Mouse (Mus musculus): ENCODE measurements around the gene Syce2.

Gene Syce2

GRCm38 (mm10) chr8:84871376-84872308 lies at the start of gene Syce2:
Gene Syce2 (plus strand): TSS chr8:84872111.
- WGBS, result 10% methylated on average over 46 of the region's 46 CpGs

- 66% methylated on average over 3 of the region's 3 CpGs for WGBS
Measured at GRCm38 (mm10) chr8:84822723-84823122, 49.2 kb upstream of the Syce2 start, which contains the start of gene Dand5. Gene Dand5 (minus strand): TSS chr8:84822823.

DNA sequence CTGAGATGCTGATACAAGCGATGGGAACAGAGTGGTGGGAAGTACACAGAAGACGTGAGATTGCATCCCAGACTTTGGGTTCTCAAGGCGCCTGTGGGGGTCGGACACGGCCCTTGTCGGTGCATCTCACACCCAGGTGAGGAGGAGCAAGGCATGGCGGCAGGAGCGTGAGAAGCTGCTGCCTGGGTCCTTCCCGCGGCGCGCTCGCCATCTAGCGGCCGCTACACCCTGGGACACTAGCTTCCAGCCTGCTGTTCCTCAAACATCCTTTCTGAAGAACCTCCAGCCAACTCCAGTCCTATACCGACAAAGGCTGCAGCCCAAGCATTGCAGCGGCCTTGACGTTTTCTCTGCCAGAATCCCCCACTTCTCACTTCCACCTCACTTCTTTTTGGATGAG lies 48.3 kb upstream of the Syce2 start:
- WGBS, result 1% methylated on average over 18 of the region's 18 CpGs

GRCm38 (mm10) chr8:84825636-84826035 lies 46.3 kb upstream of the Syce2 start:
- 73% methylated on average over 4 of the region's 4 CpGs for WGBS

DNA sequence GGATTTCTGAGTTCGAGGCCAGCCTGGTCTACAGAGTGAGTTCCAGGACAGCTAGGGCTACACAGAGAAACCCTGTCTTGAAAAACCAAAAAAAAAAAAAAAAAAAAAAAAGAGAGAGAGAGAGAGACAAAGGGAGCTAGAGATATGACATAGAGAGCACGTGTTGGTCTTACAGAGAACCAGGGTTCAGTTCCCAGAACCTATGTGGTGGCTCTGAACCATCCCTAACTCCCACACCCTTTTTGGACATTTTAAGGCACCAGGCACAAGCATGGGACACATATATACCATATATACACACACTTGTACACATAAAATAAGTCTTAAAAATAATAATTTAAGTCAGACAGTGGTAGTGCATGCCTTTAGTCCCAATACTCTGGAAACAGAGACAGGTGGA lies 45.4 kb upstream of the Syce2 start:
- 89% methylated on average over 2 of the region's 2 CpGs for WGBS

DNA sequence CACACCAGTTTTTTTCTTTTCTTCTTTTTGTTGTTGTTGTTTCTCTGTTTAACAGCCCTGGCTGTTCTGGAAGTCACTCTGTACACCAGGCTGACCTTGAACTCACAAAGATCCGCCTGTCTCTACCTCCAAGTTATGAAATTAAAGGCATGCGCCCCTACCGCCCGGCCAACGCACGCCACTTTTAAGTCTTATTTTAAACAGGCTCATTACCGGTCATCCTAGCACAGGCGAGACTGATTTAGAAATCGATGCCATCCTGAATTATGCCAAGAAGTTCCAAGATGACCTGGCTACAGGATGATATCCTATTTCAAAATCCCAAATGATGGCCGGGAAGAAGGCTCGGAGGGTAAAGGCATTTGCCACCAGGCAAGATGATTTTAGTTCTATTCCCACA lies 40.4 kb upstream of the Syce2 start, which contains the start of gene Gadd45gip1:
Gene Gadd45gip1 (plus strand): TSS at position 33 of the 400 bp plus-strand sequence.
- WGBS, result 58% methylated on average over 11 of the region's 11 CpGs

DNA sequence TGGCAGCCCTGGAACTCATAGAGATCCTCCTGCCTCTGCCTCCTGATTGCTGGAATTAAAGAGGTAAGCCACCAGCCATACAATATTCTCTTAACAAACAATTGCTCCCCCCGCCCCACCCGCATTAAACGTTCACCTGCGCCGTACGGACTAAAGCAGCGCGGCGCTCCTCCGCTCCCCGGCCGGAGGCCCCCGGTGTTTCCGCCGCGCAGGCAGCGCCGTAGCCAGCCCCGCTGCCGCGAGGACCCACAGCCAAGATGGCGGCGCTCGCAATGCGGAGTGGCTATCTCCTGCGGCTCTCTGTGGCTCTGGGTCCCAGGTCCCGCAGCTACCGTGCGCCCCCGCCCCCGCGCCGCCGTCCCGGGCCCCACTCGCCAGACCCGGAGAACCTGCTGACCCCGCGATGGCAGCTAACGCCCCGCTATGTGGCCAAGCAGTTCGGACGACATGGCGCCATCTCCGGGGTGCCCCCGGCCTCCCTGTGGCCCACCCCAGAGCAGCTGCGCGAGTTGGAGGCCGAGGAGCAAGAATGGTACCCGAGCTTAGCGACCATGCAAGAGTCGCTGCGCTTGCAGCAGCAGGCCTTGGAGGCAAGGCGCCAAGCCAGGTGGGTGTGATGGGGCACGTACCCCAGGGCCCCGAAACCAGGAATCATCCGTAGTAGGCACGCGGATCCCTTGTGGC lies 39.7 kb upstream of the Syce2 start:
- under 1% methylated on average over 59 of the region's 59 CpGs for WGBS

GRCm38 (mm10) chr8:84832759-84833742 lies 38.9 kb upstream of the Syce2 start:
- 51% methylated on average over 10 of the region's 10 CpGs for WGBS

DNA sequence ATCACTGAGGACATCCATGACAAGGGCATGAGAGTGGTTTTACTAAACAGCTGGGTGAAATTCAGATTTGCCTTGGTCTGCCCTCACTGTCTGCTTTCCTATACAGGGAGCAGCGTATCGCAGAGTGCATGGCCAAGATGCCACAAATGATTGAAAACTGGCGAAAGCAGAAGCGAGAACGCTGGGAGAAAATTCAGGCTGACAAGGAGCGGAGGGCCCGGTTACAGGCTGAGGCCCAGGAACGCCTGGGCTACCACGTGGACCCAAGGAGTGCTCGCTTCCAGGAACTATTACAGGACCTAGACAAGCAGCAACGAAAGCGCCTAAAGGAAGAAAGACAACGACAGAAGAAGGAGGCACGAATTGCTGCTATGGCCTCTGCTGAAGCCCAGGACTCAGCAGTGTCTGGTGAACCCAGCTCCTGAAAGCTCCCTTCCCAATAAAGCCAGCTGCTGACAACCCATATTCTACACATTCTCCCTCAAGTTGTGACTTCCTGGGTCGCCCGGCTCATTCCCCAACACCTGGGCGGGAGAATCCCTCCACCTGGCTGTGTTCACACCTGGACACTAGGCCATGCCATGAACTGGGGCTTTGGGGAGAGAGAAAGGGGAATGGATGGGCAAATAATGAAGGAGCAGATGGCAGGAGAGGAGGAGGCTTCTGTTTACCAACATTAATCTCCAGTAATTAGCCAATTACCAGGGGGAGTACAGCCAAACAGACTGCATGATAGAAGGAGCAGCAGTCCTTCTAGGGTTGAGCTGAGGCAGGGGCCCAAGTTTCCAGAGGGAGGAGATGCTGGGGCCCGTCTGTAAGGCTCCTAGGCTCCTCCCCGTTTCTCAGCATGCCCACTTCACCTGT lies 37.7 kb upstream of the Syce2 start:
- 56% methylated on average over 19 of the region's 19 CpGs for WGBS

GRCm38 (mm10) chr8:84834866-84835855 lies 36.8 kb upstream of the Syce2 start:
- whole genome bisulfite sequencing, result 32% methylated on average over 10 of the region's 10 CpGs

DNA sequence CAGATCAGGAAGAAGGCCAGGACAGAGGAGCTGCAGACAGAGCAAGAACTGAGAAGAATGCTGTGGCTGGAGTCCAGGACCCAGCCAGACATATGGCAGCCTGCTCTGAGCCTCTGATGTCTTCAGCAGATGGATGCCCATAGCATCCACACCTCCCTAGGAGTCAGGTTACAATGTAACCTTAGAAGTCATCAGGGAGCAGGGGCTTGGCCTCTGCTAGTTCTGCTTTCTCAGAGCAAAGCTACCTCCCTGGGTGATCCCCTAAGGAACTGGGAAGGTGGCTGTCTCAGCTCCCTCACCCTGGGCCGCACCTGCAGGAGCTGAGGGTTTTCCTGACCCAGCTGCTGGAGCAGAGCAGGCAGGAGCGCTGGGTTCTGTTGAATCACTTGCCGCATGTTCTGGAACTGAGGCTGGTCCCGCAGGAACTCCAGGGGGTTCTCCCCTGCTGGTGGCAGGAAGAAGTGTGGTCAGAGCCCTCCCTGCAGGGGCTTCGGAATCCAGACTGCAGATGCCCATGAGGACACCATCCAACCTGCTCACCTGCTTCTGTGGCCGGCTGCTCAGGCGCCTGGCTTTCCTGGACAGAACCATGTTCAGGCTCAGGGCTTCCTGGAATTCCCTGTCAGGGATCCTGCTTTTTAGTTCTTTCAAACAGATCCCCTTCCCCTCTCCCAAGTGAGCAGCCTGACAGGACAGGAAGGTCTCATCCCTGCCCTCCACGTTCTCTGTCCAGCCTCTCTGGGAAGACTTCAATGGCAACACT lies 34.6 kb upstream of the Syce2 start:
- WGBS, result 72% methylated on average over 8 of the region's 8 CpGs

DNA sequence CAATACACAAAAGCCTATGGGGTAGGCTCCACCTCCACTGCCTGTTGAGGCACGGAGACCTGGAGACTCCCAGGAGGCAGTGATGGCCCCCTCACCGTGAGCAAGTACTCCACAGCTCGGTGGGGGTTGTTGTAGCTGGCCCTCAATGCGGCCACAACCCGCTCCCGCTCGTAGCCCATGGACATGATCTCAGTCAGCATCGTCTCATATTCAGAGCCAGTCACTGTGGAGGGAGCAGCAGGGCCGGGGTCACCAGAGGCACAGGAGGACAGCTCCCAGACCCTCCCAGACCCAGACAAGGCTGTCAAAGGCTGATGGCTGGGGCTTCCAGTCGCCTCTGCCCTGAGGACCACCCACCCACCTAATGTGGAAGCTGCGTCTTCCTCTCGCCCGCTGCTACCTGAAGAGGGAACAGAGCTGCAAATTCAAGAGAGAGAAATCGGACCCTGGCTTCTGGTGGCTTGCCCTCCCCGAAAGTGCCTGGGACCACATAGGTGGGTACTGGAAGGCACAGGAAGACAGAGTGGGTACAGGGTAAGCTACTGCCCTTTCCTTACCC lies 33.9 kb upstream of the Syce2 start:
- 87% methylated on average over 15 of the region's 15 CpGs for WGBS

- WGBS, result 75% methylated on average over 5 of the region's 5 CpGs
Measured at GRCm38 (mm10) chr8:84838513-84838912, 33.4 kb upstream of the Syce2 start.

DNA sequence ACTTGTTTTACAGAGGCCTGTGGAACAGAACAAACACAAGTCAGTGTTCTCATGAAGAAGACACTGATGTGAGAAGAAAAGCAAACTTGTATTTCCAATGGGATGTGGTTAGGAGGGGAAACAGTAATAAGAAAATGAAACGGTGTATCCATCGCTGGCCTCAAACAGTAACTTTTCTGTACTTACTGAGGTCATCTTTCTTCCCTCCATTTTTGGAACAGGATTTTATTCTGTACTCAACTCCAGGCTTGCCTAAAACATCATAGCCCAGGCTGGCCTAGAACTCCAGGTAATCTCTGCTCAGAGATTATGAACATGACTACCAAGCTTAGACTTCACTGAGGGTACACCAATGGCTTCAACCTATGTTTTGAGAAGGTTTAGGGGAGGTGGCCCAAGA lies 32.5 kb upstream of the Syce2 start:
- WGBS, result 82% methylated on average over 2 of the region's 2 CpGs

DNA sequence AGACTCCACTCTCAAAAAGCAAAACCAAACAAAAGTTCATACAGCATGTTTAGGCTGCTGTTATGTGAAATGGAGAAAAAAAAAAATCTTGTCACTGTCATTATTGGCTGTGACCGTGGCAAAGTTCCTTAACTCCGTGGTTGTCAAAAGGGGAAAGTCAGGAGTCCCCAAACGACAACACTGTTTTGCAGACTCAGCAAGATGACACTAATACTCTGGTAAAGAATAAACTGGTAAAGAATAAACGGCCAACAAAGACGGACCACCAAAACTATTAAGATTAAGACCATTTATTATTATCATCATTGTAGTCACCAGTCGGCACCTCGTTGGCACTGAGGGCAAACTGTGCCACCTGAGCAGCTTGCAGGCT lies 32.0 kb upstream of the Syce2 start:
- under 1% methylated on average over 7 of the region's 7 CpGs for WGBS

GRCm38 (mm10) chr8:84840248-84840999 lies 31.5 kb upstream of the Syce2 start, which contains the start of gene Rad23a:
Gene Rad23a (minus strand): TSS chr8:84840665.
- under 1% methylated on average over 55 of the region's 55 CpGs for WGBS

DNA sequence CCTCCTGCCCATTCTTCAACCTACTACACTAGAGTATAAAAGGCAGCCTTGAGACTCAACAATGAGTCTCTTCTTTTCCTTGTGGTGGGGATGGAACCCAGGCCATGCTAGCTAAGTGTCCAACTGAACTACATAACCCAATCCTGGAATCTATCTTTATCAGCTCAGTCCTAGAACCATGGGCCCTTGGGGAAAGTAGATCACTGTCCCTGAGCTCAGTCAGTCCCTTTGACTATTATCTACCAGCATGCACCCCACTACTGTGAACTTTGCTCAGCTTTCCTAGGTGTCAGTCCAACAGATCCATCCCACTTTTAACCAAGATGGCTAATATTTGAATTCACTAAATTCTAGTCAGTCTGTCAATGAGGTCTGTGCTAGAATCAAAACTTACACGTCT lies 30.4 kb upstream of the Syce2 start:
- whole genome bisulfite sequencing, result 60% methylated on average over 1 of the region's 1 CpGs
